Mouse (Mus musculus): ENCODE measurements around the gene Dvl2.

The Dvl2 gene

GRCm38 (mm10) chr11:70012931-70013330 is 12.5 kb downstream of the Dvl2 start:
- peak; percentile 91 for DNase-seq

GRCm38 (mm10) chr11:70013408-70013807 is 13.0 kb downstream of the Dvl2 start:
- DNase-seq, result peak; percentile 94

GRCm38 (mm10) chr11:70014051-70014450 is 13.7 kb downstream of the Dvl2 start:
- DNase-seq, result peak; percentile 90

DNA sequence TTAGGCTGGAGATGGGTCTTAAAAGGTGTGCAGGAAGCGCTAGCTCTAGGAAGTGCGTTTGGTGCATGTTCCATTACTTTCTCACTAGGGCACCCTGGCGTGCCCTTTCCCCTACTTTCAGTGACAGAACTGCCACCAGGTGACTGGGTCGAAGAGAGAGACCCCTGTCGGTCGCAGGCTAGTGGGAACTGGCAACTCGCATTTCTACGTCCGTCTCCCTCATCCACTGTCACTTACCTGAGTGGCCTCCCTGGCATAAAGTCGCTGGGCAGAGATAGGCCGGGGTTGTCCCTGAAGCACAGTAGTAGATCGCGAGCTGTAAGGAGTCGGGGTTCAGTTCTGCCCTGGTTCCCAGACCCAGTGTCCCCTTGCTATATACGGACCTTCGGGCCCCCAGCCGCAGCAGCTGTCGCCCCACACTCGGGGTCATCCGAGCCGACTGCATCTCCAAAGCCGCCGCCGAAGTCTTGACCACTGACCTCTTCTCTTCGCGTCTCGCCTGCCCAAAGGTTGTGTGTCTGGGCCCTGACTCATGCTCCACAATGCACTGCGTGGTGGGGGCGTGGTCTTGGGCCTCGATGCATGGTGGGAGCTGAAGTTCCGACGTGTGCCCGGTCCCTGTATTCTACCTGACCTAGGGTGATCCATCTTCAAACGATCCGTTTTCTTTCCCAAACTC is 14.6 kb downstream of the Dvl2 start, which contains the start of gene Acadvl:
Gene Acadvl, minus strand, starts transcription at position 532 of the 679 bp plus-strand sequence.
- DNase-seq, result peak; percentile 99

- no peak for DNase-seq
Measured at GRCm38 (mm10) chr11:70015677-70016076, 15.3 kb downstream of the Dvl2 start.

- peak; percentile 83 for DNase-seq
Measured at GRCm38 (mm10) chr11:70016177-70016576, 15.8 kb downstream of the Dvl2 start.

- peak; percentile 79 for DNase-seq
Measured at GRCm38 (mm10) chr11:70016669-70017068, 16.3 kb downstream of the Dvl2 start, which contains the start of gene Dlg4. Gene Dlg4, plus strand, starts transcription at chr11:70016942.

- DNase-seq, result peak; percentile 92
Measured at GRCm38 (mm10) chr11:70017199-70017767, 16.9 kb downstream of the Dvl2 start.

DNA sequence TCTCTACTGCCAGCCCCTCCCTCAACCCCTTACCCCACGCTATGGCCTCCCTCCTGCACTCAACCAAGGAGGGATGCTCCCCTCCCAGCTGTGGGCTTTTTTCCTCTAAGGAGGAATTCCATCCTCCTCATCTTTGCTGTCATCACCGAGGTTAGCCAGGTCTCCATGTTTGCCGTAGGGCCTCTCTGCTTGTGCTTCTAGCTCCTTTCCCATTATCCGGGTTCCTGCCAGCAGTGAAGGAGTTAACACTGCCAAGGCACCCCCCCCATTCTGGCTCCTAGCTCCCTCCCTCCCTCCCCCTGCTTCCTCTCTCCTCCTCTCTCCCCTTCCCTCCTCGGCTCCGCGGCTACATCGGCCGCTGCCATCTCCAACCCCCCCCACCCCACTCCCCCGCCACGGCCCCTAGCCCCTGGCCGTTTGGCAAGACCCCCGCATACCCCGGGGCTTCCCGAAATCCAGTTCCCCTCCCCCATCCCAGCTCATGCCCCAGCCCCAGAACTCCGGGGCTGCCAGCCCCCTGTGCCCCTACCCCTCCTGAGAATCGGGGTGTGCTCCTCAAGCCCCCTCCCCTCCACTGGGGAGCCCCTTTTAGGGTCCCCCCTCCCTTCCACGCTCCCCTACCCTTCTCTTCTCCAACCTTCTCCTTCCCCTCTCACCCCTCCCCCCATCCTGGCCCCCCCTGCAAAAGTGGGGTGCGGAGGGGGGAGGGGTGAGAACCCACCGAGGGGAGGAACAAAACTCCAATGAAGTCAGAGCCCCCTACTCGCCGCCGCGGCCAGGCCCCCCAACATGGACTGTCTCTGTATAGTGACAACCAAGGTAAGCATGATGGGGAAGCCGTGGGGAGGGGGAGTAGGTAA is 18.0 kb downstream of the Dvl2 start:
- peak; percentile 96 for DNase-seq

- DNase-seq, result peak; percentile 95
Measured at GRCm38 (mm10) chr11:70019495-70020021, 19.2 kb downstream of the Dvl2 start.

- DNase-seq, result peak; percentile 94
Measured at GRCm38 (mm10) chr11:70020022-70020631, 19.7 kb downstream of the Dvl2 start.

DNA sequence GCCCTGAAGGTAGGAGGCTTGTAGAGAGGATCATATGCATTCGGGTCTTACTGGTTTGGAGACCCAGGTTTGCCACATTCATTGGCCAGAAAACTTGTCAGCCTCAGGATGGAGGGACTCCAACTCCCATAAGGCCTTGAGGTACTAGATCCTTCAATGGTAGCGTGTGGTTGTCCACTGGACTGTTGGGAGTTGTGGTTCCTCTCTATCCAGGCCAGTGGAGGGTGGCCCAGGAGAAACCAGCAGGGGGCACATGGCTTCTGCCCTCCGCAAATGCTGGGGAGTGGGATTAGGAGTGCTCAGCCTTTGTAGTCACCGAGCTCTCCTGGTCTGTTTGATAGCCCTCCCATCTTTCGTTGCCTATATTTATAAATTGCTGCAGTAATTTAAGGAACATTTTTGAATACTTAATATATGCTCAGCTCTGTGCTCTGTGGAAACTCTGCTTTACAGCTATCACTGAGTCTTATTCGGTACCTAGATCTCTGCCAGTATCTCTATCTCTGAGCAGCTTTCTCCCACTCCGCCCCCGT is 20.4 kb downstream of the Dvl2 start:
- DNase-seq, result peak; percentile 98

GRCm38 (mm10) chr11:70021264-70022132 is 21.1 kb downstream of the Dvl2 start:
- DNase-seq, result peak; percentile 99

DNA sequence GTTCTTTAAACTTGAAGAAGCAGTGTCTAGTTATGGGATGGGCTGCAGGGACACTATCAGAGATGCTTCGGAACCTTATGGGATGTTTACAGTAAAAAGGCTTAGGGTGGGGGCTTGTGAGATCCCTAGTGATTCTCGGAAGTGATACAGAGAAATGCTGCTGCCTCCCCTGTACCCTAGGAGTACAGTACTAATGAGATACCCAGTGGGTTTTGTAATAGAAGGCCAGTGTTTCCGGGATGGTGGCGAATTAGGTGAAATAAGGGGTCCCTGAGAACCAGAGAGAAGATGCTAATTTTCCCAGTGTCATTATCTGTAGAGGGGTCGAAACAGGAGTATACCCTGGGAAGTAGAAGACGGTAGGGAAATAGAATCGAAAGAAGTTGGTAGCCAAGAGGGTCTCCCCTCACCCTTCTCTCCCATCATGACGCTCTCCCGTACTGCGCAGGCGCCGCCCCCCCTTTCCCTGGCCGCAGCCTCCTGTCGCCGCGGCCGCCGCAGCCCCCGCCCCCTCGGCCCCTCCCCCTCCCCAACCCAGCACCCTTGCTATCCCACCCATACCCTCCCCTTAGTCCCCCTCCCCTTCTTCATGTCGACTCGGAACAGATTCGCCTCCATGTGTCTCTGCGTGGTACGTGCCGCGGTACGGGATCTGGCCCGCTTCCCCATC is 23.2 kb downstream of the Dvl2 start:
- peak; percentile 86 for DNase-seq

GRCm38 (mm10) chr11:70024151-70024514 is 23.7 kb downstream of the Dvl2 start:
- DNase-seq, result peak; percentile 91

GRCm38 (mm10) chr11:70026689-70027088 is 26.3 kb downstream of the Dvl2 start:
- peak; percentile 98 for DNase-seq

- peak; percentile 96 for DNase-seq
Measured at GRCm38 (mm10) chr11:70027397-70027796, 27.0 kb downstream of the Dvl2 start.

DNA sequence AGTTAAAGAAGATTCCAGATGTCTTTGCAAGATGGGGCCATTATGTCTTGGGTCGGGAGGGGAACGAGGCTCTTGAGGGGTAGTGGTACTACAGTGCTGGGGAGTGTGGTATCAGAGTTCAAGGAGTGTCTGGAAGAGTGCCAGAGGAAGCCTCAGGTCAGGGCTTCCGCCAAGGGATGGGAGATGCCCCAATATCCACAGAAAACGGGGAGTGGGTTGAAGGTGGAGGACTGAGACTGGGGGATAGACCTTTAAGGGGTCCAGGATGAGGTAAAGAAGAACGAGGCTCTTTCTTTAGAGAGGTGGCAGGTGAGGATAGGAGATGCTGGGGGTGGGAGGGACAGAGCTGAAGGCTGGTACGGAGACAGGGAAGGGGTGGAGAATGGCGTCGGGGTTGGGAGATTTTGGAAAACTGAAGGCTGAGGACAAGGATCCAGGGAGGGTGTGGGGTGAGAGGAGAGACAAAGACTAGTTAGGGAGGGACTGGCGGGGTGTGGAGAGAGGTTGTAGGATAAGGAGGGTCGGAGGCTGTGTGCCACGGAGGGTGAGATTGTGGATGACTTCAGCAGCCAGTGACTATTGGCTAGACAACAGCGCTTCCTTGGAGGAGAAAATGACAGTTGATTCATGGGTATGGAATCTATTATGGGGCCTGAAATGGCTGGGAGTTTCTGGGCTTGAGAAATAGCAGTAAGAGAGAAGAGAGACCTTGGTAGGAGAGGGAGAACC is 28.2 kb downstream of the Dvl2 start:
- DNase-seq, result peak; percentile 95

DNA sequence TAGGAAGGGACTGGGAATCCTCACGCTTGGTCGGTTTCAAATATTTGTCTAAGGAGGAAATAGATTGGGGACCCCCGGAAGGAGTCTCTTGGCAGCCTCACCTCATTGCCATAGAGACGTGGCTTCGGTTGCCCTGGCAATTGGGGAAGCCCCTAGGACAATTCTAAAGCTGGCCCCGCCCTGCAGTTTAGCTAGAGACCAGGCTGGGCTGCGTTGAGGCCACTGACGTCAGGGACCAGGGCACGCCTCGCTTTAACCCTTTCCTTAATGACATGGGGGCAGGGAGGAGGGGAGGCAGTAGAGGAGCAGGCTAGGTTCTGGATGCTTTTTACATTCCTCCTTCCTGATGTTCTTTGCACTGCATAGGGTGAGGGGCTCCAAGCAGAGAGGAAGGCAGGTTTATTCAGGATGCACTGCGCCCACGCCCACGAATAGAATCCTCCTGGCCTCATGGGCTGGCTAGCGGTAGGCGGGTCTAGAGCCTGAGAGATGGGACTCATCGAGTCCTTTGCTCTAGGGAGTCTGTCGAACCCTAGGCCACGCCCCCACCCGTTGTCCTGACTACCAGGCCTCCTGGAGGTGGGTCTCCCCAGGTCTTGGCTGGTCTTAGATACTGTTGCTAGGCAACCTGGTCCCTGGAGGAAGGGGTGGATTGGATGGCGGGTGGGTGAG is 28.9 kb downstream of the Dvl2 start:
- DNase-seq, result peak; percentile 99
